Mouse (Mus musculus) retina, postnatal 1 day (tissue): ENCODE results near the gene Actn4.

Source experiments
- DNase-seq: peaks from one replicate; pipeline ENCODE4 v3.0.0-alpha.2; 2012

Actn4 gene

DNA sequence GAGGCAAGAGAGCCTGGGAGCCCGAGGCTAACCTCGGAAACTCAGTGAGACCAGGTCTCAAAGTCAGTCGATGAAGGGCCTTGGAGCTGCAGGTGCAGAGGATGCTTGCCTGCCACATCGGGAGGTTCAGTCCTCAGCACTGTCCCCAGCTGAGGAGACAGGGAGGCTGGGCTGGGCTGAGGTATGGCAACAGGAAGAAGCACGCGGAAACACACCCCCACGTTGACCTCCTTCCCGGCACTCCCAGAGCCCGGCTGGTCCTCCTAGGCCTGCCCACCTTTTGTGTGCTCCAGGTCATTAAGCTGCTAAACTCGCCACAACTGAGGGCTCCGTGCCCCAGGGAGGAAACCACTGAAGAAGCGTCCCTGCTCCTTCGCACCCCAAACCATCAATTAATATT is 80.9 kb downstream of the Actn4 start, which contains the start of gene Capn12:
Capn12 (plus strand) TSS at position 224 of the 400 bp plus-strand sequence.
- no peak for DNase-seq

DNA sequence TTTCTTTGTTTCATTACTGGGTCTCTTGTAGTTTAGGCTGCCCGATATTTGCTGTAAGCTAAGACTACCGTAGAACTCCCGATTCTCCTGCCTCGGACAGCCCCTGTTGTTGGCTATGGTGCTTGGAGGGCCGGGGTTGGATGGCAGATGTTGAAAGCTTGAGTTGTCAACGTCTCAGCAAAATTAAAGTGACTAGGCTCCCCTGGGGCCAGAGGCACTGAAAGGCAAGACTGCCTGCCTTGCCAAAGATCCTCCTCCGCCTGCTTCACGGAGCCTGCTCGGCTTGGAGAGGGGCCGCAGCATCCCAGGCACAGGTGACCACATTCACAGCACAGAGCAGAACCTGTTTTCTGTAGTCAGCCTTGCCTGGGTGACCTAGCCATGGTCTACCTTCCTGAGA is 81.6 kb downstream of the Actn4 start:
- DNase-seq, result peak; percentile 48

DNA sequence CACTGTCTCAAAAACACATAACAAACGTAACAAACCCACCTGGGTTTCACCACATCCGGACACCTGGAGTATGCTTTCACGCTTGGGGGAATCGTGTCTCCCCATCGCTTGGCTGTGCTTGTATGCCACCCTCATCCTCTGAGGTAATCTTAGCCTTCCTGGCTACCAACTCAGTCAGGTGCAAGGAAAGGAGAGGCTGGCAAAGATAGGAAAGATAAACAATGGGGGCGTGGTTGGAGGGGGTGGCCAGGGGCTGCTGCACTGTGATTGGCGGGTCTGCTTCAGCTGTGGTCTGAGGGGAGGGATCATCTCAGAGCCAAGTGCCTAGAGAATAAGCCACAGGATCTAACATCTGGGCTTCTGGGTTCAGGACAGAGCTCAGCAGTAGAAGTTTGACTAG is 82.5 kb downstream of the Actn4 start:
- DNase-seq, result no peak

DNA sequence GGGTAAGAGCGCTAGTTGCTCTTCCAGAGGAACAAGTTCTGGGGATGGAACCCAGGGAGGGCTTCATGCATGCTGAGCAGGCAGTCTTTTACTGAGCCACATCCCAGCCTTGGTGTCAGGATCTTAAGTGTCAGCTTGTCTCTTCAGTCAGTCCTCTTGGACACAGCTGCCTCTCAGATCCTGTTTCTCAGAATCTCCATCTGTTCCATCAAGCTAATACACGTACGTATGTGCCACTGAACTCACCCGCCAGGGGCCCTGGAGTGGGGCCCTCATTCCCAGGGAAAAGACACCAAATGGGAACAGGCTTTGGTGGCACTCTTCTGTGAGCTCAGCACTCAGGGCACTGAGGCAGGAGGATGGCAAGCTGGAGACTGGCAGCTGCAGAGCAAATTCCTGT is 84.3 kb downstream of the Actn4 start:
- no peak for DNase-seq

DNA sequence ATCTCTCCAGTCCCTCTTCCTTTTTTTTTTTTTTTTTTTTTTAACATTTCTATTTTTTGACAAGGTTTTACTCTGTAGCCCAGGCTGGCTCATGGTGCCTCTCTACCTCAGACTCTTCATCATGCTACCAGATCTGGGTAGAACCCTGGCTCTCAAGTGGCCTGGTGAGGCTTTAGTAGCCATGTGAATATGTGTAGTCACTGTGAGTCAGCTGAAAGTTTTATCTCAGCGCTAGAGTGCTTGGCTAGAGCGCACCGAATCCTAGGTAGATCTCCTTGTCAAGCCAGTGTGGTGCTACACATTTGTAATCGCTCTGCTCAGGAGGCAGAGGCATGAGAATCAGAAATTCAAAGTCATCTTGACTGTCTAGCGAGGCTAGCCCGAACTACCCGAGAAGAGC is 85.0 kb downstream of the Actn4 start:
- no peak for DNase-seq

DNA sequence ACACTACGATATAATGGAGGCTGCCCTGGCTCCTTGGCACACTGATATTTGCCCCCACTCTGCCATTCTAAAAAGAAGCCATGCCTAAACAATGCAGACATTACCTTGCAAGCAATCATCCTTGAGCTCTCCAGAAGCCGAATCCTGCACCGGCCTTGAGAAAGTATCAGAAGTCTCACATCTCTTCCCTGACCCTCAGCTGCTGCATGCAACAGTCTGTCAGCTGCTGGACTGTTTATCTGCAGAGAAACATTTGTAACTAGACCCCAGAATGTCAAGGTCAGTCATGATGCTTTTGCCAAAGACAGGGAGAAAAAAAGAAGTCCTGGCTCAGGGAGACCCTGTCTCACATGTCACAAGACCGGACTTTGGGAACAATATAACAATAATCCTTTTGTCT is 86.0 kb downstream of the Actn4 start:
- no peak for DNase-seq

DNA sequence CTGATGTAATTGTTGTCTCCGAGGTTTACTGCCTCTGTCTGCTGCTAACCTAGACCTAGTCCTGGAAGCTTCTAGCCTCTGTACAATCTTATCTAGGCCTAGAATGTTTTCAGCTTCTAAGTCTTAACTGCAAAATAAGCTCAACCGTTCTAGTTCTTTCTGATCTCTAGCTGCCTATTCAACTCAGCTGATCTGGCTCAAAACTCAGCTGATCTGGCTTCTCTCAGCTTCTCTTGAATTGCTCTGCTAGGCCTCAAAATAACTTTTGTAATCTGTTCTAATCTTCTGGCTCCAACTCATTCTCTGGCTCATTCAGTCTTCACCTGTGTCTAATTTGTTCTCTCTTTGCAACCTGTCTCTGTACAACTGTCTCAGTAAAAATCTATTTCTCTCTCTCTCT is 87.6 kb downstream of the Actn4 start:
- DNase-seq, result no peak

DNA sequence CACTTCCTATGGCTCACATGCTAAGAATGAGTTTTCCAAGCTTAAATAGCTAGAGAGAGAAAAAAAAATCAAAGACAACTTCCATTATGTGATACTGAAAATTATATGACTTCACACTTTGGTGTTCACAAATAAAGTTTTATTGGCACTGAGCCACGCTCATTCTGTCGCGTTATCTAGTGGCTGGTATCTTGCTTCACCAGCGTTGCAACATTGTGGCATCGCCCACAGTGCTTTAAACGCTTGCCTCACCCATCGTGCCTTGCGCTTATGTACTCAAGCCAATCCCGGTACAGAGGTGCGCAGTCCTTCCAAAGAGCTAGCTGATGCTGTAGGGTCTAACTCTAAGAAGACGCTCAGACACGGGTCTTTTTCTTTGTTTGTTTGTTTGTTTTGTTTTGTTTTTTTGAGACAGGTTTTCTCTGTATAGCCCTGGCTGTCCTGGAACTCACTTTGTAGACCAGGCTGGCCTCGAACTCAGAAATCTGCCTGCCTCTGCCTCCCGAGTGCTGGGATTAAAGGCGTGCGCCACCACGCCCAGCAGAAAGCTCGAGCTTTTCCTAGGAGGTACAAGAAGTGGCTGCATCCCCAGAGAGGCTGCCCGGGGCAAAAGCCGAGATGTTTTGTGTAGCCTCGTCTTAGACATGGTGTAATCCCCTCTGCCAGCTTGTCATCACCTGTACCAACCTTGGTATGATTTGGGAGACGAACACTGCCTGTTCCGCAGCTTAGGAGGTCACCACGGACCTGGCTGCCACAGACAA is 91.1 kb downstream of the Actn4 start:
- DNase-seq, result no peak

DNA sequence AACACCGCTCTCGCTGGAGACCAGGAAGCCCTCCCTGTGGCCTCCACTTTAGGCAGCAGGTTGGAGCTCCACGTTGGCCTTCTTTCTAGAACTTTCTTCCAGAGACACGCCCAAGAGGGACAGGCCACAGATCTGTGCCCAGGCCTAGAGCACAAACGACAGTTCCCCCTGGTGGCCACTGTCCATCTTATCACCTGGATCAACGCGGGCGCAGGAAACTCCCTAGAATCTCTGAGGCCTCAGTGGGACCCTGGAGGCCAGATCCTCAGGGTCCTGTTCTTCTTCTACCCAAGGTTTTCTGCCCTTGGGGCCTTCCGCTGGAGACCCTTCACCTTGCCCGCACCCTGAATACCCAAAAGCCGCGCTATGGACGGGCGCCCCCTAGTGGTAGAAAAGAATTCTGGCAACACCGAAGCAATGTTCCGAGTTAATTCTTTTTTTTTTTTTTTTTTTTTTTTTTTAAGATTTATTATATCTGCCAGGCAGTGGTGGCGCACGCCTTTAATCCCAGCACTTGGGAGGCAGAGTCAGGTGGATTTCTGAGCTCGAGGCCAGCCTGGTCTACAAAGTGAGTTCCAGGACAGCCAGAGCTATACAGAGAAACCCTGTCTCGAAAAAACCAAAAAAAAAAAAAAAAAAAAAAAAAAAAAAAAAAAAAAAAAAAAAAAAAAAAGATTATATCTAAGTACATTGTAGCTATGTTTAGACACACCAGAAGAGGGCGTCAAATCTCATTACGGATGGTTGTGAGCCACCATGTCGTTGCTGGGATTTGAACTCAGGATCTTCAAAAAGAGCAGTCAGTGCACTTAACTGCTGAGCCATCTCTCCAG is 94.4 kb downstream of the Actn4 start:
- peak; percentile 85 for DNase-seq

DNA sequence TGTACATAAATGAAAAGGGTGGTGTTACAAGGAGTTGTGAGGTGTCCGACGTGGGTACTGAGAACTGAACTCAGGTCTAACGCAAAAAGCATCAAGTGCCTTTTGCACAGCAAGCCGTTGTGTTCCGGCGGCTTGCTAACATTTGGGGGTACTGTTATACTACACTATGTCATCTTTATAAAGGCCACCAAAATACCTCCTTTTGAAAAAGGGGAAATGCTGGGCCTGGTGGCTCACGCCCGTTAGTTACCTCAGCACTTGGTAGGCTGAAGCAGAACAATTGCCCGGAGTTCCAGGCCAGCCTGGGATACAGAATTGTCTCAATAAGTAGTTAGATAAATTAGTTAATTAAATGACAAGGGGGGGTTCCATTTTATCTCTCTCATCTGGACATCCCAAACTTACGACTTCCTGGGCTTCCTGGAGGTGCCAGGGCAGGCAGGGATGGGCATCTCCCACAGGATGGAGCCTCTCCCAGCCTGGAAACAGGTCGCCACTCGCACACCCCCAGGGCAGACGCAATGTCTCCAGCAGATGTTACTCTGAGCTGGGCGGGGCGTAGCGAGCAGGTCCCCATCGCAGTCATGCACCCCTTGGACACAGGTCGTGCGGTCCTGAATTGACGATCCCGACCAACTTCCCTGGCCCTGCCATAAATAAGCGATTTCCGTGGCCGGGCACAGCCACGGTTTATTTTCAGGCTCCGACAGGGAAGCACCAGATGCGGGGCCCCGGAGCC is 95.2 kb downstream of the Actn4 start:
- DNase-seq, result no peak

DNA sequence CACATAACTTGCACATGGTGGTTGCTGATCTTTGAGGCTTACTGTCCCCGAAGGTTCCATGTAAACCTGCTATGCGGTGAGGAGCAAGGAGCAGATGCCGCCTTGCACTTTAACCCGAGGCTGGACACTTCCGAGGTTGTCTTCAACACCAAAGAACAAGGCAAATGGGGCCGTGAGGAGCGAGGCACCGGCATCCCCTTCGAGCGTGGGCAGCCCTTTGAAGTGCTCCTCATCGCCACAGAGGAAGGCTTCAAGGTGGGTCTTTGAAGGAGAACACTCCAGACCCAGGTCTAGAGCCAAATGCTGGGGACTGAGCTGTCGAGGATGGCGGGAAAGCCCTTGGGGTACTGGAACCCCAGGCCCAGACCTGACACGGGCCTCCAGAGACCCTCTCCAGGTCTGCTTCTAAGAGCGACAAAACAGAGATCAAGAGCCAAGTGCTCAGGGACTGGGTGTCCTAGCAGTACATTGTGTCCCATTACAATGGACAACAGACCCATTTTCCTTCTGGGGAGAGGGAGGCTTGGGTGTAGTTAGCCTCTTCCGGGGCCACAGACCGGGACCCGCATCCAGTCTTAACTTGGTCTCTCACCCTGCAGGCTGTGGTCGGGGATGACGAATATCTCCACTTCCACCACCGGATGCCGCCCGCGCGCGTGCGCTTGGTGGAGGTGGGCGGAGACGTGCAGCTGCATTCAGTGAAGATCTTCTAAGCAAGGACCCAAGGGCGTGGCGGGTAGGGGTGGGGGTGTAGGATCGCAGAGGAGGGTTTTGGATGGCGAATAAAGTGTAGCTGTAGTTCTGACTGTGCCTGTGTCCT is 96.4 kb downstream of the Actn4 start:
- DNase-seq, result peak; percentile 68

DNA sequence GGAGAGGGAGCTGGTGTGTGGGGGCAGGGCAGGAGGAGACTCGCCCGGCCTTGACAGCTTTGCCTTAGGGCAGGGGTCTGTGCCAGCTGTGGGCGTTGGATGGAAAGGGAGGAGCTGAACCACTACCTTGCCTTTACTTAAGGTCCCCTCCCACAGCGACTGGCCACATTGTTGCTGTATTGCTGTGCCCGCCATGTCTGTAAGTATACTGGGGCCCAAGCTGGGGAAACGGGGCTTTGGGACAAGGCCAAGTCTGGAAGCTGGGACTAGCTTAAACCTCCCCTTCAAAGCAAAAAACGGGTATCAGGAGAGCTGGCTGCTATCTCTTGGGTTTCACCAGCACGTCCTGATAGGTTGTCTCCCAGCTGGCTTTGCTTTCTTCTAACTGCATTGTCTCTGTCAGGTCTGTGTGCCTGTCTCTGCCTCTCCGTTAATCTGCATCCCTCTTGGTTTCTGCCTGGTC is 97.8 kb downstream of the Actn4 start:
- peak; percentile 38 for DNase-seq

DNA sequence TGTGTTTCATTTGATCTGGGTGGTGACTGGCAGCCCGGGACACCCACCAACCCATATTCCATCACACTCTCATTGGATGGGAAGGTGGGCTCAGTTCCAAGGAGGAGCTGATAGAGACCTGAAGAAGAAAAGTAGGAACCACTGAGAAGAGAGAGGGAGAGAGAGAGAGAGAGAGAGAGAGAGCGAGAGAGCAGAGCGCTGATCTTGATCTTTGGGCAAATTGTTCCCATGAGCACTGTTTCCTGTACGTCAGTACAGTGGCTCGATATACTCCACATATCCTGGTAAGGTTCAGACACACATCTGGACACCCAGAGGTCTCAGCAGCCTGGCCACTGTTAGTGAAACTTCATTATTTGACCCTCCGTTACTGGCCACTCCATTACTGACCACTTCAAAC is 98.6 kb downstream of the Actn4 start, which contains the start of gene Lgals7:
Lgals7 (plus strand) TSS at position 314 of the 400 bp plus-strand sequence.
- no peak for DNase-seq

DNA sequence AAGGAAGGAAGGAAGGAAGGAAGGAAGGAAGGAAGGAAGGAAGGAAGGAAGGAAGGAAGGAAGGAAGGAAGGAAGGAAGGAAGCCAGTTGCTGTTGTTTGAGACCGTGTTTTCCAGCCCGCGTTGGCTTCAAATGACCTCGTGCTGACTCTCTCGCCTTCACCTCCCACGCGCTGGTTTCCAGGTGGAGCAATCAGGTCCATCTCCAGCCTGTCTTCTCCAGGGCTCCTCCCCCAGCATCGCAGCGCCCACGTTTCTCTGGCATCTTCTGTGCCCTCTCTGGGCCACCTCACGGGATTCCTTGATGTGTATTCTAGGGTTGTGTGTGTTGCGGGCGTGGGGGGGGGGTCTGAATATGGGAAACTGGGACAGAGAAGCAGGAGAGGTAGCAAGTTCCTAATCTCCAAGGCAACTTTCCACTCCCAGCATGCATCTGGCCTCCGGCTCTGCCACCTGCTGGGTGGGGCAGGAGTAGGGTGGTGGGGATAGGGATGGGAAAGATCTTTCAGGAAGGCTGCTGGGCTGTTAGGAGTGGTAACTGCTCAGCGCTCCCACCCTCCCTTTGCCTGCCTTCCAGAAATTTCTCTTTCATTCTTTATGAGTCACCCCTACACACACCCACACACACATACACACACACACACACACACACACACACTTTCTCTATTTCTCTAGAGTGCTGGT is 99.2 kb downstream of the Actn4 start:
- DNase-seq, result no peak

DNA sequence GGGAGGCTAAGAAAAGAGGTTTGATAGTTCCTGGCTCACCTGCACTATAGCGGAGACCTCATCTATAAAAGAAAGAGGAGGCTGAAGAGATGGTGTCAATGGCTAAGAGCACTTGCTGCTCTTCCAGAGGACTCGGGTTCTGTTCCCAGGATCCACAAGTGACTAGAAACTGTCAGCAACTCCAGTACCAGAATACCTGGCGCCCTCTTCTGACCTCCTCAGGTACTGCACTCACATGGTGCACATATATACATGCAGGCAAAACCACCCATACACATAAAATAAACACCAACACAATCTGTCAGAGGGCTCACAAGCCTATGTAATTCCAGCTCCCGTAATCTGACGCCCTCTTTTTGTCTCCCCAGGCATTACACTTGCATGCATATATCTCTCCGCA is 101.2 kb downstream of the Actn4 start:
- no peak for DNase-seq

DNA sequence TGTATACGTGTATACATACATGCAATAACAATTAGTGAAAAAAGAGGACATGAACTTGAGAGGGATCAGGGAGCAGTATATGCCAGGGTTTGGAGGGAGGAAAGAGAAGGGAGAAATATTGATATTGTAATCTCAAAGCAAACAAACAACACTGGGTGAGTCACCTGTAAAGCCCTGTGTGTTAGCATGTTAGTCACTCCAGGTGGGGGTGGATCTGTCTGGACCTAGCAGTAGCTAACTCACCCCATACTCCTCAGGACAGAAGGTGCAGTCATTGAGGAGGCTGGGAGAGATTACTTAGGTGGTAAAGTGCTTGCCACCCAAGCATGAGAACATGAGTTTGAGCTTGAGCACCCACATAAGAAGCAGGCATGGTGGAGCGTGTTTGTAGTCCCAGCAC is 102.2 kb downstream of the Actn4 start:
- no peak for DNase-seq

DNA sequence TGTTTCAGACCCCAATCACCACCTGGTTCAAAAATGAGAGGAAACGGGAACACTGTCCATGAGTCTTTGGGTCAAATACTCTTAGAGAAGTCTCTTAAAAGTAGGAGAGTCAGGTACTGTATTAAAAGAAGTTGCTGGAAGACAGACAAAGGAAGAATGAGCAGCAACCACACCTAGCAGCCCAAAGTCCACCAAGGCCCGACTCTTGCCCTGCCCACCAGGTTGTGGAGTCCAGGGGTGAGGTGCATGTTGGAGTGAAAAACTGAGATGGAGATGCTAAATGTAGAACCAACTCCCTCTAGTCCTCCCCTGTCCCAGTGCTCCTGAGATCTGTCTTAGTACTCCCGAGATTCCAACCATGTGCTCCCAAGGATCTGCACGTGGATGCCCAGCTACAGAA is 111.5 kb downstream of the Actn4 start:
- no peak for DNase-seq

DNA sequence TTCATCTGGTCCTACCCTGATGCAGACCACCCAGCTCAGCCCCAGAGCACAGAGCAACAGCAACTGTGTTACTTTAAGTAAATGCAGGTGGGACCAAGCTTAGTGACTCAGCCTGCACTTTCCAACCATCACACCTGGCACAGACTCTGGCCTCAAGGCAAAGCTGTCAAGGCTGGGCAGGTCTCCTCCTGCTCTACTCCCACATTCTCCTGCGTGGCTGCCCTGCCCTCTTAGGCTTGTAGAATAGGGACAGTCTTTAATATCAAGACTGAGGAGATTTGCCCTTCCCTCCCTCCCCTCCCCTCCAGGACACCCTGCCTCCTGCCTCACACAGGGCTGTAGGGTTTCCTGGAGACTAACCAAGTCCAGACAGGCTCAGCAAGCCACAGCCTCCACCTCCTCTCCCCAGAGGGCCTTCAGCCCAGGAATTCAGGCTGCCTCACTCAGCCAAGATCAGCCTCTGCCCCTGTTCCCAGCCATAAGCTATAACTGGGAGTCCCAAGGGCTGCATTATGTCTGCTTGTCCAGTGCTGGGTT is 112.4 kb downstream of the Actn4 start:
- no peak for DNase-seq

DNA sequence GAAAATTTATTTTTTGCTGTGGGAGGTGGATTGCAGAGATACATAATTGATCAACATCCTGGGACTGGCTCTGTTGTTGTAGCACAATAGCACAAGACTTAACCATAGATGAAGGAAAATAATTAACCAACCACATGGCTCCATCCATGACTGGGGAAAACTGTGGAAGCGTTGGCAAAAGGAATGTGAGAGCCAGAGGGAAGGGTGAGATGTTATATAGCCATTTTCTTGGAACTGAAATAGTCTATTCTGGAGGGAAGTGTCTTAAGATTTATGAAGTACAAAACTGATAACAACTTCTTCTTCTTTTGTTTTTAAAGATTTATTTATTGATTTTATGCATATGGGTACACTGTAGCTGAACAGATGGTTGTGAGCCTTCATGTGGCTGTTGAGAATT is 114.9 kb downstream of the Actn4 start:
- DNase-seq, result no peak
